Mouse (Mus musculus): ENCODE data around the gene Irgm2. TPM values are rescaled to one million over a fixed set of nuclear protein-coding genes. Genes with fewer than 3 reads are reported as not detected.
"Not testable (repeated sequence)": the region's sequence is repeated elsewhere in the genome, so short reads cannot be mapped to it uniquely, and the experiment has no call there.

Irgm2 gene
- total RNA-seq (2021), result 1 to 10 TPM; 1.8 to 2.8 TPM

DNA sequence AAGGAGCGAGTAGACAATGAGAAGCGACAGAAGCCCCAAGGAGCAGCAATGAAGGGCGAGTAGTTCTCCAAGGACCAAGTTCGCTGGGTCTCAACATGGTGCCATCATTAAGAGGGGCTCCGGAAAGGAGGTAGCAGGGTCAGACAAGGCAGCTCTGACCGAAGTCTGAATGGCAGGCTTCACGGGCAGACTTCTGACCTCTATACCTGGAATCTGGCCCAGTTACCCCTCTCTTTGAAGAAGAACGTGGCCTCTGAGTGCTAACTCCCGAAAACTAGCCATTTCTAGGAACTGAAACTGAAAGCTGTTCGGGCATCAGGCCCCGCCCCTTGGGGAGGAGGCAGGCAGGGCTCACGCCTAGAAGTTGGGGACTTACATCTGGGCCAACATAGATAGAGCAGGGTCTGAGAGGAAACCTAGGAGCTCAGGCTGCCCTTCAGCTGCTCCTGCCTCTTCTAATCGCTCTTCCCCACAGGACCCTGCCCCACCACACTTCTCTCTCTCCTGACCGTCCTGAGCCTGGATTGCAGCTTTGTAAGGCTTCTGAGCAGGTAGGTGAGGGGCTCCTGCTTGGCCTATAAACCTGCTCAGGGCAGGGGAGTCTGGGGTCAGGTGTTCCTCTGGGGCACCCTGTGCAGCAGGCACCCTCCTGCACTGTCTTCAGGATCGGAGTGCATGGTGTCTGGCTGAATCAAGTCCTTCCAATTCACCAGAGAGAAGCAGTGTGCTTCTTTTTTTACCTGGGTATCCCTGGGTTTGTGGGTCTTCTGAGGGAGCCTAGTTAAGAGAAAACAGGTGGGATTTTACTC lies at the start of gene Irgm2, which contains the start of gene Igtp:
Irgm2 (plus strand) TSS at position 390 of the 809 bp plus-strand sequence.
Igtp (plus strand) TSS at position 328 of the 809 bp plus-strand sequence.
- intact Hi-C loops (cut with DNase I), result not testable (repeated sequence)
- DNase-seq (ENCODE audit: low spot score in 2 of 2), result peak in 1 of 2 experiments; percentile 65

DNA sequence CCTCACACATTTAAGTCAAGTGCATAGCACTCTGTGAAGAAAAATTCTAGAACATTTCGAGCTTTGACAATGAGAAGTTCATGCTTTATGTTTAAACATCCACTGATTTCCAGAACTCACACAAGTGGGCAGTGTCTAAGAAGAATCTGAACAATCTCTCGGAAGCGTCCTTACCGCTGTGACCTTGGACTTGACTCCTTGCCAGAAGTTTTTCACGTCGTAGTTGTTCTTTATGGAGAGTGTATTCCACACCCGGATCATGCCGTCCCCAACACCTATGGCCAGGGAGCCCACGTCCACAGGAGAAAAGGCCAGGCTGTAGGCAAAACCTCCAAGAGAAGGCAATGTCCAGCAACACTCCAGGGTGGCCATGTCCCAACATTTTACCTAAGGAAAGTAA lies 44.0 kb upstream of the Irgm2 start:
- intact Hi-C loops (cut with DNase I), result no loop called here
- no peak for DNase-seq (ENCODE audit: low spot score in 2 of 2)

DNA sequence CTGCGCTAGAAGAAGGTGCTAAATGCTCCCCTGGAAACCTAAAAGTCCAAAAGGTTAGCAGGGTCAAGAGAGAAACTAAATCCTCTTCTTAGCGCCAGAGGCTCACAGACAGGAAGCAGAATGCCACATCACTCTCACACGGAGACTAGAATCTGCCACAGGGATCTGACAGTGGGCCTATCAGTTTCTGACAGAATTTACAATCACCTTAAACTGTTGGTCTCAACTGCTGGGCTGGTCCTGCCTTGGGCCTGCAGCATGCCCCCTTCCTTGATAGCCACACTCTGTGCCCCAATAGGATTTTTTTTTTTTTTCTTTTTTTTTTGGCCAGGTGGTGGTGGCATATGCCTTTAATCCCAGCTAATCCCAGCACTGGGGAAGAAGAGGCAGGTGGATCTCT lies 42.5 kb upstream of the Irgm2 start:
- intact Hi-C loops (cut with DNase I), result no loop called here
- DNase-seq (ENCODE audit: low spot score in 2 of 2), result no peak

DNA sequence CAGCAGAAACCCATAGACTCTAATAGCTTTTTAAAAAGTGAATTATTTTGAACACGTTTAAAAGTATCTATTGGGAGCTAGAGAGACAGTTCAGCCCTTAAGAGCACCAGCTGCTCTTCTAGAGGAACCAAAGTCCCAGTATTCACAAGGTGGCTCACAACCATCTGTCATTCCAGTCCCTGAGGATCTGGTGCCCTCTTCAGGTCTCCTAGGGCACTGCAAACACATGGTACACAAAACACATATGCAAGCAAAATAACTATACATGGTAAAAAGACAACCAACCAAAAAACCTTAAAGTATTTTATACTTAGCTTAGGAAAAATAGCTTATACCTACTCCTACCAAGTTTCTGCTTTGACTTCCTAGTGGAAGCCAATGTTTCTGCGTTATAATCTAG lies 34.3 kb upstream of the Irgm2 start:
- intact Hi-C loops (cut with DNase I), result no loop called here
- DNase-seq (ENCODE audit: low spot score in 2 of 2), result no peak

DNA sequence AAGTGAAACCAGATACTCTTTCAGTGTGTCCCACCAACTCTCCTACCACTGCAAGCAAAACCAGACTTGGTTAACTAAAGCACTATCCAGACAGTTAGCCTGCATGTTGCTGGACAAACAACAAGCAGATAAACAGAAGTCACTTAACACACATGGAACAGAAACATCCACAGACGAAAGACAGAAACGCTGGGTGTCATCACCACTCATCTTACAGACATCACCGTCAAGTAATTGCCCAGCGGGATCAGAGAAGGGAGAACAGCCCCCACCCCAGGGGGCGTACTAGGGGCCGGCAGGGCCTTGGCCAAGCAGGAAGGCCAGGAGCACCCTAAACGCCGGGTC lies 31.6 kb upstream of the Irgm2 start:
- DNase-seq (ENCODE audit: low spot score in 2 of 2), result no peak
- intact Hi-C loops (cut with DNase I), result no loop called here

DNA sequence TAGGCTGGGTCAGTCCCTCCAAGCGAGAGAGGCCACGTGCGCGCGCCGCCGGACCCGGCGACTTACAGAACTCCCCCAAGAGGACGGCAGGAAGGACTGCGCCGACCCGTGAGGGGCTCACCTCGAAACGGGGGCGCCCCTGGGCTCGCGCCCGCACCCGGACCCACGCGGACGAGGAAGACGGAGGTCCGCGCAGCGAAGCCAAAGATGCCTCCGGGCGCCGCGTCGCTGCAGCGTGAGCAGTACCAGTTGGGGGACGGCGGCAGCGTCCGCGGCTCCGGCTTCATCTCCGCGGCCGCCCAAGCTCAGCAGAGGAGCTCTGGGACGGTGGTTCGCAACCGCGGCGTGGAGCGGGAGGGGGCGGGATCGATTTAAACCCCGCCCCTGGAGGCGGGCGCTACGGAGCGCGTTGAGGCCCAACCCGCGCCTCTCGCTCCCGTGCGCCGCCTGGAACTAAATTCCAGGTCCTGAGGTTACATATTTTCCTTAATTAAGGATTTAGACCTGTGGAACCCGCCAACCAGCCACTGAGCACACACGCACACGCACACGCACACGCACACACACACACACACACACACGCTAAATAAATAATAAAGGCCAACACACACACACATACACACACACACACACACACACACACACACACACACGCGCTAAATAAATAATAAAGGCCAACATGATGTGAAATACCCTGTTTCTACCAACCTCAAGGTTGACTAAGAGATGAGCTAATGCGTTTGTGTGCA lies 31.1 kb upstream of the Irgm2 start, which contains the start of gene Gemin5:
Gemin5 (minus strand) TSS at position 373 of the 749 bp plus-strand sequence.
- intact Hi-C loops (cut with DNase I), result no loop called here
- peak; percentile 85 to 86 for DNase-seq (ENCODE audit: low spot score in 2 of 2)

DNA sequence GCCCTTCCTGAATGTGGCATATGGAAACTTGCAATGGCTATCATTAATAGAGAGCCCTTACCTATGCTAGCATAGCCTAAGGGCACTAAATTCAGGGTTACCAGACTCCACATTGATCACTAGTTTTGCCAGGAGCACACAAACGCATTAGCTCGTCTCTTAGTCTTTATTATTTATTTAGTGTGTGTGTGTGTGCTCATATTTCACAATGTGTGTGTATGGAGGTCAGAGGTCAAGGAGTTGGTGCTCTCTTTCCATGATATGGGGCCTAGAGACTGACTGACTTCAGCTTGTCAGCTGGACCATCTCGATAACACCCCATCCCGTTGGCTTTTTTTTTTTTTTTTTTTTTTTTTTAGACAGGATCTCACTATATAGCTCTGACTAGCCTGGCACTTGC lies 29.8 kb upstream of the Irgm2 start:
- intact Hi-C loops (cut with DNase I), result no loop called here
- DNase-seq (ENCODE audit: low spot score in 2 of 2), result no peak

DNA sequence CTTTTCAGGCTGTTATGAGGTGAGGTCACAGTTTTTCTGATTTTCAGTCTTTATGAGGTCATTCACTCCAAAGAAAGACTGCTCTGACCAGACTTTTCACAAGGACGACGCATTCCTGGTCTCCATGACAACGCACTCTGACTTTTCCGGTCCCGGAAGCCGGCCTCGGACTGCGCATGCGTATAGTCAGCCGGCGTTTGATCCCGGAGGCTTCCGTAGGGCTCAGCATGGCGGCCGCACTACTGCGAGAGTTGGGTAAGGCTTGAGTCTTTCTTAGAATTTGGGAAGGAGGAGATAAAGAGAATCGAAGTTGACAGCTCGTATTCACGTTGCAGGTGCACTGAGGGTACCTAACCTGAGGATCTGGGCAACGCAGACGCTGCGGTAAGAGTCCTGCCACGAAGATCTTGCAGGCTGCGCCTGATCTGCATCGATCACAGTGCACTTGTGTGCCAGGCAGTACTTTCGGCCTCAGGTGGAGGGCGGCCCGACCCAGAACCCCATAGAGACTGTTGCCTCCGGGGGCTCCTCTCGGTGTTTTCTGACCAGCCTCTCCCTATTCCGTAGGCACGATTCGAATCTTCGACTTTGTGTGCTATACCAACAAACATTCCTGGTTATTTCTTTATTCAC lies 27.8 kb upstream of the Irgm2 start, which contains the start of gene Mrpl22:
Mrpl22 (plus strand) TSS at position 203 of the 633 bp plus-strand sequence.
- intact Hi-C loops (cut with DNase I), result no loop called here
- peak; percentile 97 for DNase-seq (ENCODE audit: low spot score in 2 of 2)

DNA sequence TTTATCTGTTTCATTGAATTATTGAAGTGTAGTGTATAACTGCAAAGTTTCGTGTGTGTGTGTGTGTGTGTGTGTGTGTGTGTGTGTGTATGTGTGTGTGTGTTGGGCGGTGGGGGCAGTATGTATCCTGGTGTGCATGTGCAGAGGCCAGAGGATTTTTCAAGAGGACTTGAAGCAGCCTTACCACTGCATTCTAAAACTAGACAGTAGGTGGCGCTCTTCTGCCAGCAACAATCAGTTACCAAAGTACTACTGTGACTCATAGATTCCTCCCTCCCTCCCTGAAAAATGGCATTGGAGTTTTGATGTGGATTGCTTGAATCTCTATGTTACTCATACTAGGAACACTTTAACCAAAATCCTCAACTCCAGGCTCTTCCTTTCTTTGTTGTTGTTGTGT lies 19.9 kb upstream of the Irgm2 start:
- intact Hi-C loops (cut with DNase I), result loop anchor here (1.0 to 5.0 kb wide), 3 partner anchors 46 to 318 kb away; no protein-coding TSS in a partner anchor
- DNase-seq (ENCODE audit: low spot score in 2 of 2), result peak; percentile 88 to 94

DNA sequence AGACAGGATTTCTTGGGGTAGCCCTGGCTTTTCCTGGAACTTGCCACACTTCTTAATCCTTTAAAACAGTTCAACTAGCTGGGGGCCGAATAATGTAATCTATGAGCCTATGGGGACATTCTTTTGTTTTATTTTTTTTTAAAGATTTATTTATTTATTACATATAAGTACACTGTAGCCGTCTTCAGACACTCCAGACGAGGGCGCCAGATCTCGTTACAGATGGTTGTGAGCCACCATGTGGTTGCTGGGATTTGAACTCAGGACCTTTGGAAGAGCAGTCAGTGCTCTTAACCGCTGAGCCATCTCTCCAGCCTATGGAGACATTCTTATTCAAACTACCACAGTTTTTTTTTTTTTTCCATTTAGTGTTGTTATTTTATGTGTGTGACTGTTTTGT lies 19.4 kb upstream of the Irgm2 start:
- not testable (repeated sequence) for DNase-seq (ENCODE audit: low spot score in 2 of 2)
- intact Hi-C loops (cut with DNase I), result loop anchor here (1.0 to 5.0 kb wide), 3 partner anchors 45 to 317 kb away; no protein-coding TSS in a partner anchor

DNA sequence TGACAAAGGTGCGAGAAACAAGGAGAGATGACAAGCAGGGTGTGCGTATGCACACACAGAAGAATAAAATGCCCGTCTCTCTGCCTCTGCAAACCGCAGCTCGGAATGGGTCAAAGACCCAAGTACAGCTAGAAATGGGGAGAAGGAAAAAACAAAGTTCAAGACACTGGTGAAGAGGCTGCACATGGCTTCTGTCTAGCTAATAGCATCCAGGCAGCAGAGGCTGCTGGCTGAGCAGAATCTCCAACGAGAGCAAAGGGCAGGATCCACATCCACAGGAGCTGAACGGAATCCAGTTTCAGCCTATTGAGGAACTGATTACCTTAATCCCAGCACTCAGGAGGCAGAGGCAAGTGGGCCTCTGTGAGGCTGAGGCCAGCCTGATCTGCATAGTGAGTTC lies 18.7 kb upstream of the Irgm2 start:
- DNase-seq (ENCODE audit: low spot score in 2 of 2), result no peak
- intact Hi-C loops (cut with DNase I), result no loop called here

DNA sequence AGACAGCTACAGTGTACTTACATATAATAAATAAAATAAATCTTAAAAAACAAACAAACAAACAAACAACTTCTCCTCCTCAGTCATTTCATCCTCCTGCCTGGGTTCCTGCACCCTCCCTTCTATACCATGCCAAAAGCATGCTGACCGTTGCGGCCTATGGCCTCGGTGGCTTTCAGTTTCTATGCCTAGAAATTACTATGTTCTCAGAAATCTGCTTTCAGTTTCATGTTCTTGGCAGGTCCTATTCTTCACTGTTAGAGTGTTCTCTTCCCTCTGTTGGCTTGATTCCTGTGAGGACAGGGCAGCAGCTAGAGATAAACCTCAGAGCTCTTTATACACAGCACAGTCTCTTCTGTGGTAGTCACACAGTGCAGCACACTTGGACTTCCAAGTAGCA lies 15.8 kb upstream of the Irgm2 start:
- intact Hi-C loops (cut with DNase I), result no loop called here
- DNase-seq (ENCODE audit: low spot score in 2 of 2), result no peak

DNA sequence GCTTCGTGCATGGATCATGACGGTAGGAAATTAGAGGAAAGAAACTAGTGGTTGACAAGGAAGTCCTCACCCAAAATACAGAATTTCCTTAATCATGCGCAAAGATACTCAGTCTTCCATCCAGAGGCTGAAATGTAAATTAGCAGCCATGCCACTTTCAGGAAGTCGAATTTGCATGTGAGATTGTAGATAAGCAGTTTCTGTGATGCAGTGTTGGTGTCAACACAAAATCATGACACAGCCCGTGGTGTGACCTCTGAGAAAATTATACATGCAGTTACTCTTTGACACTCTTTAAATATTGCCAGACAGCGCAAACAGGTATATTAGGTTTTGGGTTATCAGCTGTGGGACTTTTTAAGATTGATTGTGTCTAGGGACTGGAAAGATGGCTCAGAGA lies 9.7 kb upstream of the Irgm2 start:
- intact Hi-C loops (cut with DNase I), result no loop called here
- DNase-seq (ENCODE audit: low spot score in 2 of 2), result no peak

DNA sequence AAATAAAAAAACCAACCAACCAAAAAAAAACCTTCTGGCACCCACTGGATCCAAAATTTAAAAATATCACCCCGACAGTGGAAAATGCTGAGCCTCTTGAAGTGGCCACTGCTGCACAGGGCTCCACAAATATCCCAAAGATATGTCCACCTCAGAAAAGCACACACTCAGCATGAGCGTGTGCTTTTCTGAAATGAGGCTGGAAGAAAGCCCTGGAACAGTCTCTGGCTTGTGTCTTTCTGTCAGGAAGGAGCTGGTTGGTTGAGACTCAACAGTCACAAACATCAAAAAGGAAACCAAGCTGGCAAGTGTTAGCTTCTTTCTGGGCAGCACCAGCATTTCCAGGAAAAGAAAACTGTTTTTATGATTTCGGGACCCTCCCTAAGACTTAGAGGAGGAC lies 6.1 kb upstream of the Irgm2 start:
- DNase-seq (ENCODE audit: low spot score in 2 of 2), result peak in 1 of 2 experiments; percentile 52
- intact Hi-C loops (cut with DNase I), result no loop called here

DNA sequence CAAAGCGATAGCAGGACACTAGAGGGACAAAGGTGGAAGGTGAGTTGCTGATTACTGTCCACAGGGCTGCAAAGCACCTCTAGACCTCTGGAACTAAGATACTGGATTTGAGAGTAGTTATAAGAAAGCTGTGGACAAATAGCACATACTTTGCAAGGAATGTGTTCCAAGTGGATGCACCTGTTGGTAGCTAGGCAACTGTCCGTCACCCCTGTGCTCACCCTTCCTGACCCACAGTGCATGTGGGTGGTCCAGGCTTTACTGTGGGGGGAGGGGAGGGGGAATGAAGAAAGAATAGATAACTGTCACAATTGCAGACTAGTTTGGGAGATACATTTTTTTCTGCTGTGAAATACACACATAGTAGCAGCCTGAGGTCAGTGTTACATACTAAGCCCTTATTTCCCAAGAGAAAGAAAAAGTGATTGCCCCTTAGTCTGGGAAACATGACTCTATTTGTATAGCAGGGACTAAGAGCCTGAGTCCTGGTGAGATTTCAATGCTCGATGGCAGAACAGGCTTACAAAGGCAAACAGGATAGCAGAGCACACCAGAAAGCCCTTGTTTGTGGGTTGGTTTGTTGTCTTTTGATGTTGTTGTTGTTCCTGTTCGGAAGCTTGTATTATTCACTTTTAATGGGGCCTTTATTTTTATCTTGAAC lies 5.4 kb upstream of the Irgm2 start:
- intact Hi-C loops (cut with DNase I), result no loop called here
- no peak for DNase-seq (ENCODE audit: low spot score in 2 of 2)

DNA sequence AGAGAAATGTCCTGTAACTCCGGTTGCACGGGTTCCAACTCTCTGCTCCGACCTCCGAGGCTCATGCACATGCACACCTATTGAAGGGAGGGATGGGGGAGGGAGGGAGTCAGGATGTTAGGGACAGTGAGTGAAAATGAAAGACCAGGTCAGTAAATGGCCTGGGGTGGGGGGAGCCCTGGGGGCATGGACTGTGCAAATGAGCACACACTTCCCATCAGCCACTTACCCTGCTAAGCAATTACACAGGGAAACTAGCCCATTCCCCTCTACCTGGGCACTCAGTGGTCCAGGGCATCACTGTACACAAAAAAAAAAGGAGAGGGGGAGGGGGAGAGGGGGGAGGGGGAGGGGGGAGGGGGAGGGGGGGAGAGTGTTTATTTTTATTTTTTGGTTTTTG lies 755 bp upstream of the Irgm2 start:
- DNase-seq (ENCODE audit: low spot score in 2 of 2), result no peak
- intact Hi-C loops (cut with DNase I), result no loop called here

DNA sequence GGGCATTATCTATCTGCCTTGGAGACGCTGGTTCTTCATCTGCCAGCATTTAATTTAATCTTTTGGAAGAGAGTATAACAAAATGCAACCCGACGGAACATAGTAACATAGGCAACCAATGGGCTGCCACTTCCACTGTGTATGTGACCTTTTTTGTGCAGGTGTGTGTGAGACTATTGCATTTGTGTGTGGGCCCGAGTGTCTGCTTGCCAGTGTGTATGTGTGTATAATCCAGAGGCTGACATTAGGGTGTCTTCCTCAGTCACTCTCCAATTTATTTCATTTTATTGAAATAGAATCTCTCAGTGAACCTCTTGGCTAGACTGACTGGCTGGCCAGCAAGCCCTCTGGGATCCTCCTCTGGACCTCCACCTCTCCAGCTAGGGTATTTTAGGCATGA lies 808 bp downstream of the Irgm2 start:
- intact Hi-C loops (cut with DNase I), result no loop called here

DNA sequence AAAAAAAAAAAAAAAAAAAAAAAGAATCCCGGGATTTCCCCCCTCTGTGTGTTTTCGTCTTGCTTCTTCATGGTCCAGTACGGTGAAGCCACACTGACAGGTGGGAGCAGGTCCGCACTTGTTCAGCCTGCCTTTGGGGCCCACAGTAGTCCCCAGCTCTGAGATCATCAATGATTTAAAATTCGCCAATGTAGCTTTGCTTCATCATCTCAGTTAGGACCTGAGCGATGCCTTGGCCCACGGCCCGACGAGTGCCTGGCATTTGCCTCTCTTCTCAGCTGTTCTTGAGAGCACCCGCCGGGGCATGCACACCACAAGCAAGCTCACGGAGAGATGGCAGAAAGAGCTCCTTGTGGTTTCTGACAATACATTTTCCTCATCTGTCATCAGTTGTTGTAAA lies 1.6 kb downstream of the Irgm2 start:
- intact Hi-C loops (cut with DNase I), result no loop called here
- DNase-seq (ENCODE audit: low spot score in 2 of 2), result no peak

More for the DNA sequence above, 808 bp downstream of the Irgm2 start:
- no peak for DNase-seq (ENCODE audit: low spot score in 2 of 2)

DNA sequence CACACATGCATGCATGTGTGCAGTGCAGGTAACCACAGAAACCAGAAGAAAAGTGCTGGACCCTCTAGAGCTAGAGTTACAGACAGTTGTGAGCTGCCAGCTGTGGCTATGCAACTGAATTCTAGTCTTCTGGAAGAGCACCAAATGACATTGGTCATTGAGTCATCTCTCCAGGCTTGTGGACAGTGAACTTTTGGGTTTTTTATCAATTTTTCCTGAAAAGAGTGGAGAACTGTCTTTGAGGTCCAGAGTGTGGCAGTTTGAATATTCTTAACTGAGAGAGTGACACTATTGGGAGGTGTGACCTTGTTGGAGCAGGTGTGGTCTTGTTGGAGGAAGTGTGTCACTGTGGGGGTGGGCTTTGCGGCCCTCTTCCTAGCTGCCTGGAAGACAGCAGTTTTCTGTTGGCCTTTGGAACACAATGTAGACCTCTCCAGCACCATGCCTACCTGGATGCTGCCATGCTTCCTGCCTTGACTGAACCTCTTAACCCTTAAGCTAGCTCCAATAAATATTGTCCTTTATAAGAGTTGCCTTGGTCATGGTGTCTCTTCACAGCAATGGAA lies 11.0 kb downstream of the Irgm2 start:
- intact Hi-C loops (cut with DNase I), result no loop called here
- DNase-seq (ENCODE audit: low spot score in 2 of 2), result no peak

Data from left cerebral cortex, postnatal 25 days (tissue).